In the genomic region with DNA sequence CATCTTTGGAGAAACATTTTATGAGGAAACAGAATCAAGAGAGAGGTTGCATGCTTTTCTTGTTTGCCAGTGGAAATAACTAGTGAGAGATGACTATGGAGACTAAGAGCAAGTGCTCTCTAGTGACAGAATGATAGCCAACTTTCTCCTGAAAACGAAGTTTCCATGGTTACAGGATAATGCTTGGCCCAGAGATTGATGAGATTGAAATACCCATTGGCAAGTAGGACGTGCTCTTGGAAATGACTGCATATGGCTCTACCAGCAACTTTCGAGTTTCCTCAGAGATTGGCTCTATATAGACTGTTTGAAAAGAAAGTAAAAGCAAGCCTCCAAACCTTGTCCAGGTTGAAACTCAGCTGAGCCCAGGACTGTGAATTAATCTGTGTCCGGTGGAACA, we compare ENCODE assay signal across 20 mouse cellular contexts.
DNase-seq lines count a peak whose midpoint lies in the region; ATAC-seq and TF ChIP-seq lines count a peak whose summit lies in the region.
"Had no signal": no experiment of that assay in that cellular context is flagged by ENCODE, and none has a peak within 500 bp of the region (broad histone marks: within the 10 kb centered on the region; RNA-seq: fewer than 3 reads in every experiment).

No protein-coding gene starts in this region.

- H3K9ac ChIP-seq in forebrain, embryonic 16.5 days (replicated peaks; ENCODE audit: low read depth, low read length): no peak overlapping the region
- H3K9ac ChIP-seq in forebrain, embryonic 11.5 days (ENCODE audit: low read length): no peak overlapping the region
- H3K9ac ChIP-seq in heart, embryonic 12.5 days: no peak overlapping the region
- no peak overlapping the region for H3K9ac ChIP-seq in midbrain, postnatal 0 days (replicated peaks; ENCODE audit: low read length, poor library complexity, severe bottlenecking)
- H3K9ac ChIP-seq: embryonic facial prominence, embryonic 13.5 days; embryonic facial prominence, embryonic 15.5 days had no signal

- no peak for DNase-seq in forebrain, embryonic 11.5 days (ENCODE audit: low spot score)
- peak; percentile 30 for DNase-seq in heart, adult 11 months
- peak; percentile 18 for DNase-seq in midbrain, postnatal 0 days (ENCODE audit: low spot score)
- no peak for DNase-seq in midbrain, embryonic 10.5 days (ENCODE audit: low spot score)
- DNase-seq: adrenal gland, adult 2 months; adrenal gland, postnatal 10 days; adrenal gland, postnatal 25 days; cerebellum, adult 11 months; cerebellum, adult 18-20 months; cerebellum, adult 8-10 months; cerebellum, adult 9-11 months; cerebellum, postnatal 14 days; cerebellum, postnatal 36 days; embryo, embryonic 11 days had no signal

- H3K27ac ChIP-seq in forebrain, embryonic 16.5 days (ENCODE audit: low read length): no peak overlapping the region
- H3K27ac ChIP-seq in forebrain, embryonic 11.5 days (ENCODE audit: low read depth, low read length): no peak overlapping the region
- no peak overlapping the region for H3K27ac ChIP-seq in heart, embryonic 12.5 days (ENCODE audit: poor library complexity, severe bottlenecking)
- H3K27ac ChIP-seq in midbrain, postnatal 0 days (ENCODE audit: low read depth, low read length): no peak overlapping the region
- H3K27ac ChIP-seq in midbrain, embryonic 10.5 days (replicated peaks): no peak overlapping the region
- H3K27ac ChIP-seq: embryonic facial prominence, embryonic 13.5 days; embryonic facial prominence, embryonic 15.5 days; forebrain, embryonic 10.5 days had no signal

- no peaks in the 10 kb centered on the region; the same call in 1 of the 2 replicates for H3K4me1 ChIP-seq in forebrain, embryonic 16.5 days (replicated peaks; ENCODE audit: control insufficient read depth, insufficient read depth, low read length)
- no peaks in the 10 kb centered on the region for H3K4me1 ChIP-seq in forebrain, embryonic 11.5 days (replicated peaks; ENCODE audit: control insufficient read depth, insufficient read depth, low read length)
- H3K4me1 ChIP-seq in heart, embryonic 12.5 days (replicated peaks): peaks cover 9% of the 10 kb centered on the region
- no peaks in the 10 kb centered on the region for H3K4me1 ChIP-seq in midbrain, postnatal 0 days (ENCODE audit: insufficient read depth, low read length)
- H3K4me1 ChIP-seq in midbrain, embryonic 10.5 days: no peaks in the 10 kb centered on the region
- H3K4me1 ChIP-seq: forebrain, embryonic 10.5 days had no signal

- no peak overlapping the region for H3K4me3 ChIP-seq in forebrain, embryonic 16.5 days (replicated peaks; ENCODE audit: low read length)
- no peak overlapping the region for H3K4me3 ChIP-seq in forebrain, embryonic 11.5 days (ENCODE audit: low read depth, low read length)
- no peak overlapping the region for H3K4me3 ChIP-seq in heart, embryonic 12.5 days
- H3K4me3 ChIP-seq in midbrain, postnatal 0 days (ENCODE audit: low read depth, low read length): no peak overlapping the region
- H3K4me3 ChIP-seq in midbrain, embryonic 10.5 days: no peak overlapping the region
- H3K4me3 ChIP-seq: embryonic facial prominence, embryonic 13.5 days; embryonic facial prominence, embryonic 15.5 days; erythroblast, embryonic 14.5 days; forebrain, embryonic 10.5 days had no signal

- H3K36me3 ChIP-seq in forebrain, embryonic 16.5 days (ENCODE audit: control insufficient read depth, insufficient read depth): no peaks in the 10 kb centered on the region
- H3K36me3 ChIP-seq in forebrain, embryonic 11.5 days (ENCODE audit: control insufficient read depth, insufficient read depth, low read length): no peaks in the 10 kb centered on the region; the same call in 1 of the 2 replicates
- peaks cover 24% of the 10 kb centered on the region for H3K36me3 ChIP-seq in heart, embryonic 12.5 days
- H3K36me3 ChIP-seq in midbrain, postnatal 0 days (ENCODE audit: insufficient read depth, low read length): peaks cover 3% of the 10 kb centered on the region; the same call in 1 of the 2 replicates
- H3K36me3 ChIP-seq in midbrain, embryonic 10.5 days: peaks cover 59% of the 10 kb centered on the region

- H3K27me3 ChIP-seq in forebrain, embryonic 16.5 days (replicated peaks; ENCODE audit: control insufficient read depth, insufficient read depth, low read length): no peaks in the 10 kb centered on the region
- no peaks in the 10 kb centered on the region for H3K27me3 ChIP-seq in forebrain, embryonic 11.5 days (ENCODE audit: control insufficient read depth, insufficient read depth, low read length)
- H3K27me3 ChIP-seq in heart, embryonic 12.5 days (replicated peaks): no peaks in the 10 kb centered on the region
- H3K27me3 ChIP-seq in midbrain, postnatal 0 days (ENCODE audit: insufficient read depth, low read length): no peaks in the 10 kb centered on the region
- H3K27me3 ChIP-seq in midbrain, embryonic 10.5 days (ENCODE audit: low read depth, poor library complexity, severe bottlenecking): no peaks in the 10 kb centered on the region
- H3K27me3 ChIP-seq: embryonic facial prominence, embryonic 13.5 days; embryonic facial prominence, embryonic 15.5 days had no signal

- TF ChIP-seq CTCF in midbrain, postnatal 0 days (IDR thresholded peaks at IDR 0.05): no peak

- no peak overlapping the region for H3K4me2 ChIP-seq in forebrain, embryonic 16.5 days (ENCODE audit: low read length)
- no peak overlapping the region for H3K4me2 ChIP-seq in forebrain, embryonic 11.5 days (ENCODE audit: low read depth, low read length, severe bottlenecking)
- H3K4me2 ChIP-seq in heart, embryonic 12.5 days: no peak overlapping the region
- H3K4me2 ChIP-seq in midbrain, postnatal 0 days (ENCODE audit: low read depth, low read length, poor library complexity, severe bottlenecking): no peak overlapping the region
- H3K4me2 ChIP-seq: embryonic facial prominence, embryonic 13.5 days; embryonic facial prominence, embryonic 15.5 days had no signal

- 71% methylated on average over 4 of the region's 4 CpGs for WGBS in forebrain, embryonic 16.5 days
- WGBS in forebrain, embryonic 11.5 days: 90% methylated on average over 4 of the region's 4 CpGs
- WGBS in heart, embryonic 12.5 days: 92% methylated on average over 4 of the region's 4 CpGs
- WGBS in midbrain, postnatal 0 days: 71% methylated on average over 4 of the region's 4 CpGs
- WGBS in midbrain, embryonic 10.5 days: 92% methylated on average over 4 of the region's 4 CpGs

- ATAC-seq in forebrain, embryonic 16.5 days: peak; percentile 21; the same call in 1 of the 2 replicates
- no peak for ATAC-seq in forebrain, embryonic 11.5 days (replicated peaks; ENCODE audit: low FRiP score)
- ATAC-seq in heart, embryonic 12.5 days (ENCODE audit: insufficient number of reproducible peaks, low FRiP score): no peak
- no peak for ATAC-seq in midbrain, postnatal 0 days (ENCODE audit: low FRiP score)

- no peaks in the 10 kb centered on the region for H3K9me3 ChIP-seq in forebrain, embryonic 16.5 days (ENCODE audit: control insufficient read depth, low read length)
- no peaks in the 10 kb centered on the region for H3K9me3 ChIP-seq in forebrain, embryonic 11.5 days (ENCODE audit: control insufficient read depth, low read length)
- H3K9me3 ChIP-seq in heart, embryonic 12.5 days (replicated peaks): no peaks in the 10 kb centered on the region
- no peaks in the 10 kb centered on the region for H3K9me3 ChIP-seq in midbrain, postnatal 0 days (ENCODE audit: low read length)
- no peaks in the 10 kb centered on the region for H3K9me3 ChIP-seq in midbrain, embryonic 10.5 days (replicated peaks)
- H3K9me3 ChIP-seq: embryonic facial prominence, embryonic 13.5 days; embryonic facial prominence, embryonic 15.5 days; forebrain, embryonic 10.5 days had no signal

Comparison
In these comparisons a context has a peak if more than half of its experiments do, and no peak if none do; other contexts are left out.
1. DNase-seq: peak in heart, adult 11 months (single experiment) and midbrain, postnatal 0 days (single experiment); none in forebrain, embryonic 11.5 days (single experiment) and midbrain, embryonic 10.5 days (single experiment).